Mouse (Mus musculus): ENCODE measurements around the gene Klf5.

GRCm38 (mm10) chr14:99316275-99316674, 17.8 kb downstream of the Klf5 start:
- TF ChIP-seq POLR2A (IDR thresholded peaks at IDR 0.05; ENCODE audit: borderline replicate concordance, insufficient read depth, low read length) (no peak), CTCF (IDR thresholded peaks at IDR 0.05; ENCODE audit: borderline replicate concordance, insufficient read depth, low read depth, low read length) (no peak)

All from cerebellum, adult 2 months (tissue).